Mouse (Mus musculus) monocyte, adult 2 months (primary cell): ENCODE data around the gene Csf3.
"Not testable (repeated sequence)": the region's sequence is repeated elsewhere in the genome, so short reads cannot be mapped to it uniquely, and the experiment has no call there.

Experiments used
- DNase-seq, 2 experiments: peaks; one replicate each; pipeline ENCODE4 v3.0.0; 2022; ENCODE audit warnings: low spot score in 2 of 2, low read depth in 1 of 2

Csf3 gene

DNA sequence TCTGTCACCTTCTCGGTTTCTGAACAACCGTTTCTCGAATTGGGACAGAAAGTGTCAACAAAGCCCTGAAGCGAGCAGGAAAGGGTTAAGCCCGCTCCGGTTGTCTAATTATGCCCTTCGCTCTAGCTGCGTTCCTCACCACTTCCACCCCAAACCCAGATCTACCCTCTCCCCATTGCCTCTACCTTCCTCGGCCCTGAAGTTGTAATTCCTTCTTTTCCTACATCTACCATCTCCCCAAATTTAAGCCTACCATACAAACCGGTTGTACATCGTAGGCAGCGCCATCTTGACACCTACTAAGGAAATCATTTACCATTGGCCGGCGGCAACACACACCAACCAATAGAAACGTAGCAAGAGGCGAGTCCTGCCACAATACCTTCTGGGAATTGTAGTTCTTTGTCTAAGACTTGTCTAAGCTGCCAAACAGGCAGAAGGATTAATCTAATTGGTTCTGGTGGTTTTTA, 28.1 kb downstream of the Csf3 start, which contains the start of gene Med24:
Med24 (minus strand) TSS at position 317 of the 470 bp plus-strand sequence.
- peak; percentile 73 to 74 for DNase-seq

DNA sequence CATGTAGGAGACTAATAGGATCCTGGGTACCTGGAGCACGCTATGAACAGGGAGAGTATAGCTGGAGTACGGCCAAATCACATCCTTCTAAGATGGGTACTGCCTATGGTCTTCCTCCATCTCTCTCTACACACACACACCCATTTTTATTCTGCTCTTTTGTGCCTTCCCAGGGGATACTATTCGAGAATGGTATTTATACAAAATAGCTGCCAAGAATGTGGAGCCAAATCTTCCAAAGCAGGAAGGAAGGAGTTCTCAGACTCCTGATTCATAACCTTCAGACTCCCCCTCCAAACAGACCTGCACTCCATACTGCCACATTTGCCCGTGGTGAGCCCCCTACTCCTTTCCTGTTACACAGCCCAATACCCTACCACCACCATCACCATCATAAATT, 29.7 kb downstream of the Csf3 start:
- no peak for DNase-seq

DNA sequence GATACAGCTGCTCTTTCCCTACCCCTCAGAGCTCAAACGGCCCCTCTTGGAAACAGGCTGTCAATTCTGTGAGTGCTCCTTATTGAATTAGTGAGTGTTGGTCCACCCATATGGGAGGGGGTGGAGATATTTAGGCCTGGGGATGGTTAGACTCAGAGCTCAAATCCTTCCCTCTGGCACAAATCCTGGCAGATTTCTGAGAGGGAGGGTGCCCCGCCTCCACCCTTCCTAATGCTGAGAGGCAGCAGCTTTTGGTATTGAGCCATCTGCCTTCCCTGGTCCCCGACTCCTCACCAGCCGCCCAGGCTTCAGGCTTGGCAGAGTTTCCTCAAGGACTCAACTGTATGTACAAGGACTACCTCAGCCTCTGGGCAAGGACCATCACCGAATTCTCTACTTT, 30.1 kb downstream of the Csf3 start:
- DNase-seq = no peak

DNA sequence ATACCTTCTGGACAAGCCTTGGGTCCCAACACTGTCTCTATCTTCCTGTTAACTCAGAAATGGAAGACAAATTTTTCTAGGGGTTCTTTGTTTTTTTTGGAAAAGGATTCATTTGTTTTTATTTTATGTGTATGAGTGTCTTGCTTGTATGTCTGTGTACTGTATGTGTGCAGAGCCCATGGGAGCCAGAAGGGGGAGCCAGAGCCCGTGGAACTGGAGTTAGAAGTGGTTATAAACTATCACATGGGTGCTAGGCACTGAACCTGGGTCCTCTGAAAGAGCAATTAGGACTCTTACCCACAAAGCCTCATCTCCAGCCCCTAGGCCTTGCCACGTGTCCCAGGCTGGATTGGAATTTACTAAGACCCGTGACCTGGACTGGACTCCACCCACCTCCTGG, 33.0 kb downstream of the Csf3 start:
- DNase-seq = no peak

DNA sequence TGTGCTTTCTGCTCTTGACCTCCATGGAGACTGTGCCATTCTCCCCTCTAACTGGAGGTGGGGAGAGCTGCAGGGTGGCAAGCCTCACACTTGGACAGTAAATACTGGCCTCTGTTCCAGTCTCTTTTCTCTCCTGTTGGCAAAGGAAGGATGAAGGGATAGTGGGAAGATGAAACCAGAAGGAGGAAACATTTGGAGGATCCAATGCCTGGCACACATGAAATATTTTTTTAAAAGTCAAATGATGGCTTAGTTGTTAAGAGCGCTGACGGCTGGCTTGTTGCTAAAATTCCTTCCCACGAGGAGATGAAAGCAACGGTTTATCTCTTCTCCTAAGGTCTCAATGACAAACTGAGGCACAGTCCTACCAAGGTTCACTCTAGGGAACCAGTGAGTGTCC, 34.0 kb downstream of the Csf3 start:
- DNase-seq = no peak

DNA sequence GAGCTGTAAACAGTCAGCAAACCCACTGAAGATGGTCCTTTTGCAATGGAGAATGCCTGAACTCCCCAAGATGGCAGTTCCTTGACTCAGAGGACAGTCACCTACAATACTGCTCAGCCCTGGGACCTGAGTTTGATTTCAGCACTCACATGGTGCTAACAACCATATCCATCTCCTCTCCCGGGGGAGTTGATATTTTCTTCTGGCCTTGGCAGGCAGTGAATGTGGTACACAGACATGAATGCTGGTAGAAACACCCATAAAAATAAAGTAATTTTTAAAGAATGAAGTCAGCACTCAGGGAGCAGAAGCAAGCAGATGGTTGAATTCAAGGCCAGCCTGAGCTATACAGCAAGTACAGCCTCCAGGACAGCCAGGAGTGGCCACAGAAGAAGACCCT, 35.1 kb downstream of the Csf3 start:
- no peak for DNase-seq

DNA sequence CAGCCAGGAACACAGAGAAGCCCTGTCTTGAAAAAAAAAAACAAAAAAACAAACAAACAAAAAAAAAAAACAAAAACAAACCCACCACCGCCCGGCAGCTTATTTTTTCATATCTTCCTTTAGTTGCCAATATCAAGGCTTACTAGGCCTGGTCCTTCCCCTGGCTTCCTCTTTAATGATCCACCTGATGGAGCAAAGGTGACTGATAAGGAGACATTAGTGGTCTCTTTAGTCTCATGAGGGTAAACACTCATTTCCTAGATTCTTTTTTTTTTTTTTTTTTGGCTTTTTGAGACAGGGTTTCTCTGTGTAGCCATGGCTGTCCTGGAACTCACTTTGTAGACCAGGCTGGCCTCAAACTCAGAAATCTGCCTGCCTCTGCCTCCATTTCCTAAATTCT, 36.2 kb downstream of the Csf3 start:
- DNase-seq = not testable (repeated sequence)

DNA sequence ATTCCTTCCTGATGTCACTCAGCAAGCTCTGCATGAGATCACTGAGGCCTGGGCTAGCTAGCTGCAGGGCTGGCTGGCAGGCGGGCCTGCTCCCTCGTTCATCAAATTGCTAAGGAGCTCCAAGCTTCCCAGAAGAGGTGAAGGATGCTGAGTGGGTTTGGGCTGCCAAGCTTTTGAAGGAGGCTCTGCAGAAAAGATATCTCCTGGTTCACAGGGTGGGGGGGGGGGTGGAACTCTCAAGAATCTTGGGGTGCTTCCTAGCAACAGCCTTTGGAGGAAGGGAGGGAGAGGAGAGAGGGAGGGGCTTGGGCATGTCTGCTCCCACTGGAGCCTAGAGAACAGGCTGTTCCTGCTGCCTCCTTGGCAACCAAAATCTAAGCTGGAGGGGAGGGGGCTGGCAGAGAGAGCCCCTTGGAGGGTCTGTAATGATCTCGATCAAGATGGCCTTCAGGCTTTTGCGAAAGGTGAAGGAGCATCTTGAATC, 37.4 kb downstream of the Csf3 start:
- no peak for DNase-seq

DNA sequence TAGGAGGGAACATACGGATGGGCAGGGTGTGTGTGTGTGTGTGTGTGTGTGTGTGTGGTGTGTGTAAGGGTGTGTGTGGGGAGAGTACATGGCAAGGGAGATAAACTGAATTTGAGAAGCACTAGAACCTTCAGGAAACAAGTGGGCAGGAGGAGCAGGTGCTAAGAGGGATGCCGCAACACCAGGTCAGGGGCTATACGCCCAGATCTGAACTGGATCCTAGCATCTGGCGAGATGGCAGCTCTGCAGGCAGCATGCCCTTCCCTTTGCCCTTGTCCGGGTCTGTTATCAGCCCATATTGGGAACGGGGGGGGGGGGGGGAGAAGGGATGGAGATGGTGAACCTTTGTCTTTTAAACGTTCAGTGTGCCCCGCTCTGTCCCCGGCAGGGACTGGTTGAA, 37.9 kb downstream of the Csf3 start:
- DNase-seq = no peak

DNA sequence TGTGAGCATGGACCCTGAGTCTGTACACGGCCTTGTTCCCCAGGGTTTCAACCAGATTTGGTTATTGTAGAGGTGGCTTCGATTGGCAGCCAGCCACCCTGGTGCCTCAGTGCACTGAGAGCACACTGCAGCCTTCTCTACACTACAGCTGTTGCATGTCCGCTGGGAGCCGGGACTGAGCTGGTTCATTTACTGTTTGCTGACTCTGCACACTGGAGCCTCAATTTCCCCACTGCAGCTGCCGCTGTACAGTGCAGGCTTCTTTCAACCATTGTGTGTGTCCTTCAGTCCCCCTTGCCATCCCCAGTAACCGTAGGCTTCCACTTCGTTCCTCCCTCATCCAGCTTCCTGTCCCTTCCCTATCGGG, 38.9 kb downstream of the Csf3 start:
- no peak for DNase-seq

DNA sequence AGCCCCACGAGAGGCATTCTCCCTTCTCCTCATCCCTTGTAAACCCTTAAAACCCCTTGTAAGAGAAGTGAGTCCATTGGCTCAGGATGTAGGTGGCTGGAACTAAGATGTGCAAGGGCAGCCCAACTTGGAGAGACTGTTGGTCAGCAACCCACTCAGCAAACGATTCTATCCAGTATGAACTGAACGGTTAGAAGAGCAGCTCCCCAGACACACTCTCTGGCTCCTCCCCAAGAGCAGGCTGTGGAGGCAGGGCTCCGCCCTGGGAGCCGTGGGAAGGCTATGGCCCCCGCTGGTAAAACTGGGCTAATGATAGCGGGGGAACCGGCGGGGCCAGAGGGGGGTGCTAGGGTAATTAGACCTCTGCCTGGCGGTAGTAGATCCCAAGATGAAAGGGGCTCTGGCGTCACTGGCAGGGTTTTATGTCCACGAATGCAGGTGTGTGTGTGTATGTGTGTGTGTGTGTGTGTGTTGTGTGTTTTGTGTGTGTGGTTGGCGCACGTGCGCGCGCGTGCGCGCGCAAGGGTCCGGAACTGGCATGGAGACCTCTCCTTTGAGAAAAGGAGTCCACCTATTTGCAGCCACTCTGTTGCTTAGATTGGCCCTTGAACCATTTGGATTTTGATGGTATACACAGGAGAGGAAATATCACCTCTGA, 39.5 kb downstream of the Csf3 start, which contains the start of gene Thra:
Thra (plus strand) TSS at position 246 of the 658 bp plus-strand sequence.
- DNase-seq = no peak

DNA sequence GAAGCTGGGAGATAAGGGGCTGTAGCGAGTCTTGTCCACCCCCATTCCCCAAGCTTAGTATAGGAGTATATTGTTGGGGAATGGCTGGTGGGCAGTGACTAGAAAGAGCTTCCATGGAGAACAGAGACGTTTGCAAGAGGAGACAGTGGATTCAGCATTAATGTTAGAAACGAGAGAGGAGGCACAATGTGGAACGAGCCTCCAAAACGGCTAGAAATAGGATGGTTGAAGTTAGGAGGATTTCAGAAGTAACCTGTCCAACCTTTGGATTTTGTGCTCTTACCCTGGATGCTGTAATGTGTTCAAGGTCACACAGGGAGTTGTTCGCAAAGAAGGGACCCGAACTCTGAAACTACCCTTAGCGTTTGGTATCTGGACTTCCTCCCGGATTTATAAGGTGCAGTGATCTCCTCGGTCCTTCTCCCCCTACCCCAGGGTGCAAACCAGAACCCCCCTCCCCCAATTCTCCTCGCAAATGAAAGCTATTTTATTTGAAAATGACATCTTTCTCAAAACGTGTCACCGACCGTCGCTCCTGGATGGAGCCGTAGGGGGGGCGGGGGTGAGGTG, 40.1 kb downstream of the Csf3 start:
- DNase-seq = no peak

DNA sequence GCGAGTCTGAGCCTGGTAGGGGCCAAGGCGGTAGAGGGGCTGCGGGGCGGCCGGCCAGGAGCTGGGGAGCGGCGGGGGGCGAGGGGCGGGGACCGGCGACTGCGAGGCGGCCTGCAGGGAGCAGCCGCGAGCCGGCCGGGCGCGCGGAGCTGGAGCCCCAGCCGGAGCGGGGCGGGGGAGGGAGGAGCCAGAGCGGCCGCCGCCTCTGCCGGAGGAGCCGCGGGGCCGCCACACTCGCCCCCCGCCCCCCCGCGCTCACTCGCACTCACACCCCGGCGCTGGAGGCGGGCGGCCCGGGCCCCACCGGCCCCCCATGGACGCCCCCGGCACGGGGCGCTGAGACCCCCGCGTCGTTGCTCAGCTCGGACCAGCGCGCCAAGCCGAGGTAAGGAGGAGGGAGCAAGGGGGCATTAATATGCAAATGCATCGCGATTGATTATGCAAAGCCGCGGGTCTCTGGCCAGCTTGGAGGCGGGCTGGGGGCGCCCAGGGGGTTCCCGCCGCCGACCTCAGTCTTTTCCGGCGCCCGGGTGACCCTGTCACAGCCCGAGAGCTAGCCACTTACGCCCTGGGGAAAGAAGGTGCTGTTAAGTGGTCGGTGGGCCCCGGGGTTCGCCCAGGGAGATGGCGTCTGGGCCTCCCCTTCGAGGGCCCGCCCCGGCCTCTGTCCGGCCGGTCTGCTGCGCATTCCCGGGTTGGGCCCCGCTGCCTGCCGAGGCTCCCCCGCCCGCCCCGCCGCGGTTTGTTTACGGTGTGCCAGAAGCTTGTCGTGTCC, 40.7 kb downstream of the Csf3 start:
- DNase-seq = peak in 1 of 2 experiments; percentile 35

DNA sequence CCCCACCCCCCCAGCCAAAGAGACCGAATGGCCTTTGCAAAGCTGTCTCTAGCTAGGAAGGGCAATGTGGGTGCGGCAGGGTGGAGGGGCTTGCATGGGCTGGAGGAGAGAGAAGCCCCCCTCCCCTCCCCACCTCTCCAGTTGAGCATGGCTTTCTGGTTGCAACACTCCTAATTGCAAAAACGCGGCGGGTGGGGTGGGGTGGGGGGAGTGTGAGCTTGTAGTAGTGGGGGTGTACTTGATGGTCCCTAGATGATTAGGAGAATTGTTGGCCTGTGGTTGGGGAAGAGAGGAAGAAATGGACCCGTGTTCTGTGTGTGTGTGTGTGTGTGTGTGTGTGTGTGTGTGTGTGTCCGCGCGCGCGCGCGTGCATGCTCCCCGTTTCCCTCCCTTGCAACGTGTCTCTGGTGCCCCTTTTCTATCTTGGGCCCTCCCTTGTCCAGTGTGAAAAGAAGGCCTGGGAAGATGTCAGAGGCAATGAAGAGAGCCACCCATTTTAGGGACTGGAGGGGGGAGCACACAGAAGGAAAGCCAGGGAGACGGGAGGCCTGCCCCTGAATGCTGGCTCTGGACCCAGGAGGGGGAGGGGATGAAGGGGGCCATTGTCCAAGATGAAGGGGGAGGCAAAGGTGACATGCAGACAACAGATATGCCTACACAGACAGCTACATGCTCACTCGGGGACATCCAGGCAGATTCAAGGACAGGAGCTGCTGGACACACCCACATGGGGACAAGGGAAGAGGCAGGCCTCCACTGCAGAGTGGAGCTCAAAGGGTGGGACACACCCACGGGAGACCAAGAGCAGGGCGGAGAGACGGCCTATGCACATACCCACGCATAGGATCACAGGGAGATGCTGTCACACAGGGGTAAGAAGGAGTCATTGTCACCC, 41.6 kb downstream of the Csf3 start:
- no peak for DNase-seq

DNA sequence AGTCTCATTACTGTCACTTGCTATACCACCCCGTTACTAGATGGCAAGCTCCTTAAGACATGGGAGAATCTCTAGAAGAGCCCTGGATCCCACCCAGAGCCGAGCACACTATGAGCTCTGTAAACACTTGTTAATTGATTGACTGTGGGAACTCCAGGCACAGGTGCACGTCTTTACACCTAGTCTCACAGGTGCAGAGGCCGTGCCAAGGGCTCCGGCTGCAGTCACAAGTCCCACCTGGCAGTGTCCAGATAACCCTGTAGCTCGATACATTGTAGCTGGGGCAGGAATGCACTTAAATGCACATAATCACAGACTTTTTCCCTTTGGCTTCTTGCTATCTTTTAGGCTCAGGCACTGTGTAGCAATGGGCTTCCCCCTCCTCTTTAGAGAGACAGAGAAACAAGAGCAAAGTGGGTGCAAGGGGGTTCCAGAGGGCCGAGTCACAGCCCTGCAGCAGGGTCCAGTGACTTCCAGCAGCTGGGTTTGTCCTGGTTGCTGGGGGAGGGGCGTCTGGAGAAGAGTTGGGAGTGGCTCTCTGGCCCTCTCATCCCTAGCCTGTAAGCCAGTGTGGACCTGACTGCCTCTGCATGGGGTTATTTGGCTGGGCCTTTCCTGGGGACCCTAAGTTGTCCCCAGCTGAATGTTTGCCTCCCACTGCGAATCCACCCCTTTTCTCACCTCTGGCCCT, 42.7 kb downstream of the Csf3 start:
- DNase-seq = no peak

DNA sequence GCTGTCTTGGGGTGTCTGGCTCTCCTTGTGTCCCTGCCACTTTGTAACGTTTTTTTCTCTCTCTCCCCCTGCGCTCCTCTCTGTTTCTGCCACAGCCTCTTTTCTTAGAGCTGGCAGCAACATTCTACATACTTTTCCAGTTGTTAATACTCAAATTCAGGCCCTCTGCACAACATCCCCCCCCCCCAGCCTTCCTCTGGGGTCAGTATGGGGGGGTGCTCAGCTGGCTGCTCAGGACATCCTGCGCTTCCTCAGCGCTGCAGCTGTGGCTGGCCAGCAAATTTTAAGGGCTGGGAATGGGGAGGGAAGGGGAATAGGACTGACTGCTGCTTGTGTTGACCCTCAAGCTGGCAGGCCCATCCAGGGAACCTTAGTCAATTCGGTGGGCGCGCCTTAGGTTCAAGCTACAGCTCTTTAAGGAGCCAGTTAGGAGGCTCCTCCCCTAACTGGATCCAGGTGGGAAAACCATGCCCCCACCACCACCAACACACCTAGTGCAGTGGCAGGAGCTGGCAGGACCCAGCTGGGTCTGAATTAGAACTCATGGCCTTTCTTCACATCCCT, 43.5 kb downstream of the Csf3 start:
- no peak for DNase-seq

DNA sequence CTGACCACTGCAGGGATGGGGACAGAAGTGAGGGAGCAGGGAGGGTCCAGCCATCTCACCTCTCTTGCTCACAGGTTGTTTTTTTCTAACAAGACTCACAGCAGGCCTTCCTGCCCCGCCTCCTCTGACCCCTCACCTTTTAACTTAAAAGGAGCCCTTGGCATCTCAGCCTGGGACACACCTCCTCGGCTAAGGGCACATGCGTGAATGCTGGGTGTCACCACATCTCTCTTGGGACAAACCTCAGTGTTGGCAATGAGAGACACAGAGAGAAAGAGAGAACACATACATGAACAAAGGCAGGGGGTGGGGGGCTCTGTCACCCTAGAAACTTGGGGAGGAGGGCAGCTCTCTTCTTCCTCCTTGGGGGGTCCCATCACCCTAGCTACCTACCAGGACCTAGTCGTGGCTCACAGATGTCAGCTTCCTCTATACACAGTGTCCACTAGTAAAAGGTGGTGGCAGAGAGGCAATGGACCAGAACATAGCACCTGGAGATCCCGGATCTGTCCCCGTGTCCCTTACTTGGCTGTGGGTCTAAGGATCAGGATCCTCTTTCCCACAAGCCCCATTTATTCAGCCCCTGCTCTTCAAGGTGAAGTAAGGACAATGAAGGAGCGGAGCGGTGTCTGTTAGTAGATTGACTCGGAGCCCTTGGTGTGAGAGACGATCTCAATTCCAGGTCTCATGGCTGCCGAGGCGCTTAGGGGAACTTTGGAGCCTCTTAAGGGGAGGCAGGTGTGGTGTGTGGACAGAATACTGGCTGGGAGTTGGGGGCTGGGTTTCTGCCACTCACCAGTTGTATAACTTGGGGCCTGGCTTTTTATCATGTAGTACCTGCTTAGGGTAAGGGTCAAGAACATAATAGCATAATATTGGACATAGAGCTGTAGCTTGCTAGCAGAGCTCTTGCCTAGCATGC, 45.1 kb downstream of the Csf3 start:
- DNase-seq = no peak

DNA sequence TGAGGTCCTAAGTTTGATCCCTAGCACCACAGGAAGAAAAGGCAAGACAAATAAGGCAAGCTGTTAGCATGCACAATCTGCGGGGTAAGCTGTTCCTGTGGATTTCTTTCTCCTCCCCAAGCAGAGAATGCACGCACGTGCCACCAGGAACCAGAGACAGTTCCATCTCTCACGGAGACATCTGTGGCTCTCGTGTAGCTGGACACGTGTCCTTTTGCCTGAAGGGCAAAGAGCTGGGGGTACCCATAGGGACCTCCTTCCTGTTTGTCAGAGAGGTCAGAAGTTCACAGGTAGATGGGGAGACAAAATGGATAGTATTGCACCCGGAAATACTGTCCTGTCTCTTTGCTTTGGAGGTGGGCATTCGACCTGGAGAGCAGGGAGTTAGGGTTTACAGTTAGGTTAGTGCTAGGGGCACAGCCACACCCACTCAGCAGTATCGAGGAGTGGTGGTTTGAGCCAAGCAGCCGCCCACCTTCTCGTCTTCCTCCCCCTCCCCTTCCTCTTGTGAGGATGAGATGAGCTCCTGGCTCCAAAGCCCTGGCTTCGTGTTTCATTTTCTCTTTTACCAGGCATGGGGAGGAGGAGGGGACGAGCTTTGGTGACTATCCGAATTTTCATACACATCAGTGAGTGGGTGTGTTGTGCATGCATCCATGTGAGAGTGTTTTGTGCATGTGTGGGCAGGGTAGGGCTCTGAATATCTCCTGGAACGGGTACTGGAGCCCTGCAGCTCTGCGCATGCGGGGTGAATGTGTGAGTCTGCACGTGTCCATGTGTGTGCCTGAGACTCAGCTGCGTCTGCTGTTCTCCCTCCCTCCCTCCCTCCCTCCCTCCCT, 46.0 kb downstream of the Csf3 start:
- peak in 1 of 2 experiments; percentile 31 for DNase-seq
